Mouse (Mus musculus) neural tube, embryonic 11.5 days (tissue): ENCODE measurements around the gene Guca2a. TPM values are rescaled to one million over a fixed set of nuclear protein-coding genes. Genes with fewer than 3 reads are reported as not detected.
A peak's percentile ranks its signal among the peaks of the same experiment; 100 is the strongest.

Experiments
- ATAC-seq: fragments of 200-750 bp; cut with Nextera tagmentation; 2 replicates; pipeline ENCODE4 v1.8.0; 2017; ENCODE audit warnings: moderate number of reproducible peaks, mild to moderate bottlenecking, moderate TSS enrichment, moderate library complexity; ENCODE audit not compliant: insufficient read depth, low FRiP score, low TSS enrichment
- DNase-seq: peaks from one replicate; pipeline ENCODE4 v3.0.0-alpha.2; 2015; ENCODE audit warnings: low spot score
- H3K27ac ChIP-seq: fragments of 300-500 bp; sonication (generic); 2 replicates; pipeline ENCODE4 v1.5.1; 2014; ENCODE audit warnings: low read depth, mild to moderate bottlenecking, low read length
- H3K27me3 ChIP-seq: fragments of 300-500 bp; sonication (generic); 2 replicates; pipeline ENCODE4 v1.6.1; 2014; ENCODE audit warnings: mild to moderate bottlenecking, low read length, mixed read lengths; ENCODE audit not compliant: control insufficient read depth, insufficient read depth
- H3K36me3 ChIP-seq: fragments of 300-500 bp; sonication (generic); 2 replicates; pipeline ENCODE4 v1.6.1; 2014; ENCODE audit warnings: mild to moderate bottlenecking, low read length, moderate library complexity, mixed read lengths; ENCODE audit not compliant: control insufficient read depth, insufficient read depth
- H3K4me1 ChIP-seq: fragments of 300-500 bp; sonication (generic); 2 replicates; pipeline ENCODE4 v1.6.1; 2014; ENCODE audit warnings: low read length, mixed read lengths; ENCODE audit not compliant: control insufficient read depth, insufficient read depth
- H3K4me2 ChIP-seq: fragments of 300-500 bp; sonication (generic); 2 replicates; pipeline ENCODE4 v1.6.1; 2014; ENCODE audit warnings: low read depth, mild to moderate bottlenecking, moderate library complexity
- H3K4me3 ChIP-seq: fragments of 300-500 bp; sonication (generic); 2 replicates; pipeline ENCODE4 v1.5.1; 2014; ENCODE audit warnings: low read depth, low read length
- H3K9ac ChIP-seq: fragments of 300-500 bp; sonication (generic); 2 replicates; pipeline ENCODE4 v1.6.1; 2014; ENCODE audit warnings: mild to moderate bottlenecking, low read length
- H3K9me3 ChIP-seq: fragments of 300-500 bp; sonication (generic); 2 replicates; pipeline ENCODE4 v1.6.1; 2016; ENCODE audit warnings: low read length; ENCODE audit not compliant: control insufficient read depth
- WGBS: fragments of 180-500 bp; shearing (Covaris S2); extraction: QIAGEN DNeasy Blood & Tissue Kit; methylation state at CpG from one replicate; pipeline ENCODE4 v1.1.7; 2014; 5-methylcytosine and 5-hydroxymethylcytosine counted together
- polyA plus RNA-seq: library from polyadenylated mRNA; unstranded; fragments of >200 nt; fragmentation: Nextera tagmentation; extraction: Ambion mirVana; gene quantifications from 2 replicates; pipeline ENCODE4 v1.2.1, GENCODE M21; 2014

The Guca2a gene
- polyA plus RNA-seq, 1 experiment from 2014 or later = not detected

DNA sequence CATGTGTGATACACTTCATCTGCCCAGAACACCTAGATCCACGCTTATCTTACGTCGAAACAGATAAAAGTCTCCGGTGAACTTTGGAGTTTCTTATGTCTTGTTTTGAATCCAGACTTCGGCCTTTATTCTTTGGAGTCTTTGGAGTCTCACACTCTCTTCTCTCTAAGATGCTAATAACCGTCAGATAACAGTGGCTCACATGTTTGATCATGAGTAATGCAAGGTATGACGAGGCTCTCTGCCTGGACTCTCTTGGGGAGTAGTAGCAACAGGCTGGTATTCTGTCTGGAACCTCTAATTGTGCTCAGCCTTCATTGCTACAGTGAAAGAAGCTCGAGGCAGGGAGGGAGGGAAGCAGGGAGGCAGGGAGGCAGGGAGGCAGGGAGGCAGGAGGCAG is 22.5 kb downstream of the Guca2a start:
- Histone ChIP-seq H3K36me3 (no peaks in the 10 kb centered on the region), H3K27ac (no peak overlapping the region), H3K9ac (no peak overlapping the region), H3K4me2 (no peak overlapping the region), H3K4me1 (no peaks in the 10 kb centered on the region), H3K9me3 (no peaks in the 10 kb centered on the region), H3K27me3 (no peaks in the 10 kb centered on the region), H3K4me3 (no peak overlapping the region)
- DNase-seq (no peak), ATAC-seq (no peak)
- 85% methylated on average over 8 of the region's 8 CpGs for WGBS

DNA sequence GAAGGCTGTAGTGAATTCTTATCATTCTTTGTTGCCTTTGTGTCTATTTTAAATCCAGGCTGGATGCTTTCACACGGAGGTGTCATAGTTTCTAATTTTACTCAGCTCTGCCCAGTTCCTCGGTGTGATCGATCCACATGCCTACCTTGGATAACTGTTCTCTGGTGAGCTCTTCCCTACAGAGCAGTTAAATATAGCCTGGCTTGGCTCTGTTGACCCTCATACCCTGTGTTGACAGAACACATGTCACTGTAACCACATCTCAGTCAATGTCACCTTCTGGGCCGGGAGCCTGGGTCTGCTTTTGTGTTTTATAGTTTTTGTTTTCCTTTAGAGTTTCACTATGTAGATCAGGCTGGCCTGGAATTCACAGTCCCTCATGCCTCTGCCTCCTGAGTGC is 24.6 kb downstream of the Guca2a start:
- no peaks in the 10 kb centered on the region for H3K36me3 ChIP-seq
- DNase-seq (no peak), ATAC-seq (no peak)
- no peak overlapping the region for H3K4me3 ChIP-seq
- H3K4me1 ChIP-seq = no peaks in the 10 kb centered on the region
- no peak overlapping the region for H3K27ac ChIP-seq
- no peak overlapping the region for H3K4me2 ChIP-seq
- H3K9me3 ChIP-seq = no peaks in the 10 kb centered on the region
- WGBS = 85% methylated on average over 4 of the region's 4 CpGs
- H3K27me3 ChIP-seq = no peaks in the 10 kb centered on the region
- no peak overlapping the region for H3K9ac ChIP-seq

DNA sequence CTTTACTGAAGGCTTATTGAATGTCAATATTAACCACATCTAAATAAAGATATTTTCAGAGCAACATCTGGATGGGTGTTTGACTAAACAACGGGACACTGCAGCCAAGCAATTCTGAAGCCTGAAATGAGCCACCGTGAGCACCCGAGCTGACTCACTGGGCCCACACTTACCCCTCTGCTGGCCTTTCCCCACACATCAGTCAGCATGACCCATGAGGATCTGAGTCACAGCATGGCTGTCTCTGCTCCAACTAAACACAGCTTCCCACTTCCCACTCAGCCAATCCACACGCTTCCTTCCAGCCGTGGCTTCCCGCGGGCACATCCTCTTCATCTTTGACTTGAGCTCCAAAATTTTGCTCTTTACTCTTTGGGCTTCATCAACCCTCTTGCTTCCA is 25.5 kb downstream of the Guca2a start:
- H3K4me2 ChIP-seq = no peak overlapping the region
- H3K4me1 ChIP-seq = no peaks in the 10 kb centered on the region
- H3K27me3 ChIP-seq = no peaks in the 10 kb centered on the region
- no peak for DNase-seq
- H3K4me3 ChIP-seq = no peak overlapping the region
- no peaks in the 10 kb centered on the region for H3K36me3 ChIP-seq
- no peaks in the 10 kb centered on the region for H3K9me3 ChIP-seq
- no peak for ATAC-seq
- 92% methylated on average over 7 of the region's 7 CpGs for WGBS
- H3K27ac ChIP-seq = no peak overlapping the region
- H3K9ac ChIP-seq = no peak overlapping the region

DNA sequence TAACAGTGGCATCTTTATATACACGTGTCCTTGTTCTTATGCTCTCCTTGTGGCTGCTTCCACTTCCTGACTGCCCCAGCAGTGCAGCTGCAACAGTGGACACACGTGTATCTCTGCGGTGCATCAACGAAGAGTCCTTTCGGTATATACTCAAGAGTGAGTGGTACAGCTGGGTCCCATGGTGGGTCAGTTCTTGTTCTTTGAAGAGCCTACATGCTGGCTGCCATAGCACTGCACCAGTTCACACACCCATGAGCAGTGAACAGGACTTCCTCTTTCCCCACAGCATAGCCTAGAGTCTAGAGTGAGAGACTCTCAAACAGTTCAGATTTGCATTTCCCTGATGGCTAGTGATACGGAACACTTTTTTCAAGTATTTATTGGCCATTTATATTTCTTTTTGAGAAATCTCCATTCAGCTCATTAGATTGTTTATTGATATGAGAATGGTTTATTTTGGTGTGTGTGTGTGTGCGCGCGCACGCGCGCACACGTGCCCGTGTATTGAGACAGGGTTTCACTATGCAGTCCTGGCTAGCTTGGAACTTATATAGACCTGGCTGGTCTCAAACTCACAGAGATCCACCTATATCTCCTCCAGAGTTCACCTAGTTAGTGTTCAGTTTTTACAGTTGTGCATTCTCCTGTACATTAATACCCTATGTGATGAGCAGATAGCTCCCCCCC is 26.0 kb downstream of the Guca2a start:
- 96% methylated on average over 14 of the region's 14 CpGs for WGBS
- no peaks in the 10 kb centered on the region for H3K36me3 ChIP-seq

DNA sequence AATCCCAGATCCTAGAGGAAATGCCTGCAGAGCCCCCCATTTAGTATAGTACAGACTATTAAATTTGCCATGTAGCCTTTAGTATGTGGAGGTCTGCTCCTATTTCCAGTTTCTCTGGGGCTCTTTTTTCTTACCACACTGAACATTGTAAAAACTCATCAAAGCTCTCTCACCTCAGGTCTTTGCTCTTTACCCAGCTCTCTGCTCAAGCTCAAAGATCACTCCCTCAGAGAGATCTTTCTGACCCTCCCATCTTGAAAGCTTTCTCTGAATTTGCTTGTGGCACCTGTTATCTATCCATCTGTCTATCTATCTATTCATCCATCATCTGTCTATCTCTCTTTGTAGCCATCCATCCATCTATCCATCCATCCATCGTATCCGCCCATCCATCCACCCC is 27.7 kb downstream of the Guca2a start:
- Histone ChIP-seq H3K27ac (no peak overlapping the region), H3K4me1 (no peaks in the 10 kb centered on the region), H3K9me3 (no peaks in the 10 kb centered on the region), H3K4me2 (no peak overlapping the region), H3K9ac (no peak overlapping the region), H3K36me3 (no peaks in the 10 kb centered on the region), H3K4me3 (no peak overlapping the region), H3K27me3 (no peaks in the 10 kb centered on the region)
- WGBS = 90% methylated on average over 2 of the region's 2 CpGs
- no peak for ATAC-seq
- no peak for DNase-seq

More for the DNA sequence above, 26.0 kb downstream of the Guca2a start:
- H3K4me3 ChIP-seq = no peak overlapping the region
- H3K27me3 ChIP-seq = no peaks in the 10 kb centered on the region
- DNase-seq = no peak
- no peak overlapping the region for H3K9ac ChIP-seq
- no peaks in the 10 kb centered on the region for H3K9me3 ChIP-seq
- no peak for ATAC-seq
- no peak overlapping the region for H3K27ac ChIP-seq
- H3K4me1 ChIP-seq = no peaks in the 10 kb centered on the region
- no peak overlapping the region for H3K4me2 ChIP-seq

DNA sequence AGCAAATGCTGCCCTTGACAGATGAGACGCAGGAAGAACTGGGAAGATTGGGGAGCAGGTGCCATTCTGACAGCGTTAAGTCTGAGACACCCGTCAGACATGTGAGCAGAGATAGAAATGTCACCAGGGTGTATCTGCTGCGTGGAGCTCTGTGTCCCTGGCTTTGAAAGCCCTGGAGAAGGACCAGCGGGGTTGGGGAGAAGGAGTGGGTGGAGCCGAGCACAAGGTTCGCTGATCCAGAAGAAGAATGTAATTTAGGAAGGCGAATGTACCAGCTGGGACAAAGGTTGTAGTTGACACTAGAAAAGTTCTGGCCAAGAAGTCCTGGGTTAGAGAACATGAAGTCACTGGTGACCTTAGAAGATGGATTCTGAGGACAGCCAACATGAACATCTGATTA is 28.6 kb downstream of the Guca2a start:
- no peak overlapping the region for H3K4me2 ChIP-seq
- no peaks in the 10 kb centered on the region for H3K36me3 ChIP-seq
- WGBS = 51% methylated on average over 8 of the region's 8 CpGs
- DNase-seq (no peak), ATAC-seq (no peak)
- H3K9me3 ChIP-seq = no peaks in the 10 kb centered on the region
- no peak overlapping the region for H3K4me3 ChIP-seq
- H3K27me3 ChIP-seq = no peaks in the 10 kb centered on the region
- H3K9ac ChIP-seq = no peak overlapping the region
- no peak overlapping the region for H3K27ac ChIP-seq
- no peaks in the 10 kb centered on the region for H3K4me1 ChIP-seq

DNA sequence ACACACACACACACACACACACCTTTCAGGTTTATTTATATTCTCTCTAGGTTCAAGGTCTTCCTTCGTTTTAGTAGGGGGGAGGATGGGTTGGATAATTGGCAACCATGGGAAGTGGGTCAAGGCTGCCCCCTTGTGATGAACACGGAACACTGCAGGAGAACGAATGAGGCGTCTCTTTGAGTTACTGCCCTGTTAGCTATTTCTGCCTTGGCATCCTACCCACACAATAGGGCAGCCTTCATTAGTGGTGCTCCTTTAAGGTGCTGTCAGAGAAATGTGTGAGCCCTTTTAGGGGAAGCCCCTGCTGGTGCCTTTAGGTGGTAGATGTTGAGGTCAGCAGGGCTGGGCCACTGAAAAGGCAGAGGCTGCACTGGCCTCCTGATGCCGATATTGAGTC is 29.9 kb downstream of the Guca2a start:
- Histone ChIP-seq H3K27me3 (no peaks in the 10 kb centered on the region), H3K9me3 (no peaks in the 10 kb centered on the region), H3K9ac (no peak overlapping the region), H3K4me3 (no peak overlapping the region), H3K36me3 (no peaks in the 10 kb centered on the region), H3K27ac (no peak overlapping the region), H3K4me1 (no peaks in the 10 kb centered on the region), H3K4me2 (no peak overlapping the region)
- DNase-seq = peak; percentile 49
- WGBS = 20% methylated on average over 5 of the region's 5 CpGs
- ATAC-seq = no peak

DNA sequence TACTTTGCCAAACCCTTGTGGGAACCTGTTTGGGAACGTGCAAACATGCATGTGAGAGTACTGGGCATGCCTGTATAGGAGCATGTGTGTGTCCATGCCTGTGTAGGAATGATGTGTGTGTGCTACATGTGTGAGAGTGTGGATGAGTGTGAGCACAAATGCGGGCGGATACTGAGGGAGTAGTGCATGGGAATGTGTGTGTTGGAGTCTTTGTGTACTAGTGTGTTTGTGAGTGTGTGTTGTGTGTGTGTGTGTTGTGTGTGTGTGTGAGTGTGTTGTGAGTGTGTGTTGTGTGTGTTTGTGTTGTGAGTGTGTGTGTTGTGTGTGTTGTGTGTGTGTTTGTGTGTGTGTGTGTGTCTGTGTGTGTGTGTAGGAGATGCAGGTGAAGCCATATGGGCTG is 30.7 kb downstream of the Guca2a start:
- Histone ChIP-seq H3K9me3 (no peaks in the 10 kb centered on the region), H3K27me3 (no peaks in the 10 kb centered on the region), H3K9ac (no peak overlapping the region), H3K27ac (no peak overlapping the region), H3K36me3 (no peaks in the 10 kb centered on the region), H3K4me1 (no peaks in the 10 kb centered on the region), H3K4me3 (no peak overlapping the region), H3K4me2 (no peak overlapping the region)
- WGBS = 89% methylated on average over 3 of the region's 3 CpGs
- ATAC-seq (no peak), DNase-seq (no peak)

DNA sequence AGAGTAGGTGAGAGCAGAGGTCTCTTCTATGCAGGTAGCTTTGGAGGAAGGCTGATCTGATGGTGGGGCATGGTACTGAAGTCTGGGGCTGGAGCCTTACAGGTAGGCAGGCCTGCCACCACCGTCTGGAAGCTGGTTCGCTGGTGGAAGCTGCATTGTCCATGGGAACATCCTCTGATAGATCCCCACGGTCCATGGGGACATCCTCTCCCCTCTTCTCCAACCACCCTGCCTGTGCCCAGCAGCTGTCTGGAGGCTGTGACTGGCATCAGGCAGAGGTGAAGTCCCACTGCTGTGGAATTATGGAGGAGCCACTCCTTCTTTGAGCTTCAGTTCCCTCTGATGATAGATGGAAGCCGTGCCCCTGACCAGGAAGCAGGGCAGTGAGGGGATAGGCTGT is 31.1 kb downstream of the Guca2a start:
- H3K27ac ChIP-seq = no peak overlapping the region
- H3K9me3 ChIP-seq = no peaks in the 10 kb centered on the region
- DNase-seq = no peak
- no peaks in the 10 kb centered on the region for H3K4me1 ChIP-seq
- 85% methylated on average over 4 of the region's 4 CpGs for WGBS
- H3K27me3 ChIP-seq = no peaks in the 10 kb centered on the region
- H3K4me2 ChIP-seq = no peak overlapping the region
- ATAC-seq = no peak
- H3K36me3 ChIP-seq = no peaks in the 10 kb centered on the region
- no peak overlapping the region for H3K4me3 ChIP-seq
- no peak overlapping the region for H3K9ac ChIP-seq
